Mouse (Mus musculus): ENCODE data around the gene Gm45233.
"Not testable (repeated sequence)": the region's sequence is repeated elsewhere in the genome, so short reads cannot be mapped to it uniquely, and the experiment has no call there.

The Gm45233 gene

DNA sequence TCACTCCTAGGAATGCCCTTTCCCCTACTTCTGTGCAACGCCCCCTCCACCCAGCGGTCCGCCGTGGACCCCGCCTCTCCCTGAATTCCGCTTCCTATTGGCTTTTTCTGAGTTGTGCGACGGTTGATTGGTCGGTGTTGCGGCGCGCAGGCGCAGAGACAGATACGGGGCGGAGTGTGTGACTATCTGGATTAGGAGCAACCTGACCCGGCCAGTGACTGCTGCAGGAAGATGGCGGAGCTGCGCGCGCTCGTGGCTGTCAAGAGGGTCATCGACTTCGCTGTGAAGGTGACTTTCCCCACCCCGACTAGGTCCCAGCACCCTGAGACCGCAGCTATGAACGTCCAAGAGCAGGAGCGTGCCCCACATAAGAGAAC, at the start of gene Gm45233, which contains the start of gene Etfb:
Gm45233 (plus strand) TSS at position 212 of the 377 bp plus-strand sequence.
Etfb (plus strand) TSS at position 167 of the 377 bp plus-strand sequence.
- peak; percentile 93 for DNase-seq

DNA sequence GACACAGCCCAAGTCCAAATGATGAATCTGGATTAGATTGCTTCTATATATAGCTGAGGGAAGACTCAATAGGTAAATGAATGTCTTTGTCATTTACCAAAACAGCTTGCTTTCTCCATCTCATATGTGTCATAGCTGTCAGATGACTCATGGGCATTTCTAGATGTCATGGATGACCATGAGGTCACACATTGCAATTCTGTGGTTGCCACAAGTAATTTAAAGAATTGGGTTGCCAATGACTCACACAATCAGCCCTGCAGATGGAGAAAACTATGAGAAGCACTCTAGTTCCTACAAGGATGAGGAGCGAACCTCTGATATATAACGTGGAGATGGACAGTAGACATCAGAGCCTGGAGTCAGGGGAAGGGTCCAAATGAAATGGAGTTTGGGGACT, 44.4 kb upstream of the Gm45233 start:
- no peak for DNase-seq

DNA sequence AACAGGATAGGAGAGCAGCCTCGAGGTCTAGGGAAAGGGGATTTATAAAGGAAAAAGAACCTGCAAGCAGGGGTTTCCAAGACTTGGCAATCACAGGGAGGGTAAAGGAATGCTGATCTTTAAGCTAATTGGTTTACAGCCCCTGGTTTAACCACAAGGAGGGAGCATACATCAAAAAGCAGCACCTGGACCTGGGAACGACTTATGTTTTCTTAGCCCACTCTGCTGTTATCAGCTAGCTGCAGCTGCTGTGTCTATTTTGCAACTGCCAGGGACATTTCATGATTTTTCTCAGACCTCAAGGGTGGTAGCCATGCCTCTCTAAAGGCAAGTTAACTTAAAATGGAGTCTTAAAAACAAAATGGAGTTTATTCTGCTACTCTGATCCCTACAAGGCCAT, 41.2 kb upstream of the Gm45233 start:
- DNase-seq, result no peak

DNA sequence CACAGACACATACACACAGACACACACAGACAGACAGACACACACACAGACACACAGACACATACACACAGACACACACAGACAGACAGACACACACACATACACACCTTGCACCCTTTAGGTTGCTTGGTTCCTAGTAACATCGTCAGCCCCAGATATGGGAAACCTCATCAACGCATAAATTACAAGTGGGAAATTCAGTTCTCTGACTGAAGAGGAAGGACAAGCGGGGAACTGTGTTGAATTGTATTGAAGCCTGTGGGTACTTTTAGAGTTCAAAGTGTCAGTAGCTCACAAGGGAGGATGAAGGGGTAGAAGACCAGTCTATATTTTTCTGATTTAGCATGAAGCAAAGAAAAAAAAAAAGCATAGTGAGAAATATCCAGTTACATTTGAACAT, 36.4 kb upstream of the Gm45233 start:
- no peak for DNase-seq

DNA sequence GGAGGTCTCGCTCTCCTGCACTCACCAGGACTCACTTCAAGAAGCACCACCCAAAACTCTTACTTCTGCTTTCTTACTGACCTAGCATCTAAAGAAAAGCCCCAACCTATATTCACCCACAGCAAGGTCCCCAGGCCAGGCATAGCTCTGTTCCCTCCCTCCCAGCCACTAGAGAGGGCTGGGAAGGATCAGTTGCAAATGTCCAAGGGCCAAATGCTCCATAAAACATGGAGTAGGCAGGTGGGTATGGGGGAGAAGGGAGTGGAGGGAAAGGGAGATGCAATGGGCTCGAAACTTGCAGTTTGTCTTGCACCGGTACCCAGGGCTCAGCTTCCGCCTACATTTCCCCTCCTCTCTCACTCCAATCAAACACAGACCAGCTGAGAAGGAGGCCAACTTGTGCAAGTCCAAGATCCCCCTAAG, 35.8 kb upstream of the Gm45233 start, which contains the start of gene Siglecg:
Siglecg (plus strand) TSS at position 74 of the 423 bp plus-strand sequence.
- DNase-seq, result no peak

DNA sequence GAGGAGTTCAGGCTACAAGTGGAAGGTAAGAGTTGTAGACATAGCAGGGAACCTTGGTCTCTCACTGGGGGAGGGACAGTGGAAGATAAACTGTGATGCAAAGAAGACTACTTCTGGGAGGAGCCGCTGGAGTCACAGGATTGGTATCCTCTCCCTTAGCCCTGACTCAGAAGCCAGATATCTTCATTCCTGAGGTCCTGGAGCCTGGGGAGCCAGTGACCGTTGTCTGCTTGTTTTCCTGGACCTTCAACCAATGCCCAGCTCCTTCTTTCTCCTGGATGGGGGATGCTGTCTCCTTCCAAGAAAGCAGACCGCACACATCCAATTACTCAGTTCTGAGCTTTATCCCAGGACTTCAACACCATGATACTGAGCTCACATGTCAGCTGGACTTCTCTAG, 34.8 kb upstream of the Gm45233 start:
- DNase-seq, result no peak

DNA sequence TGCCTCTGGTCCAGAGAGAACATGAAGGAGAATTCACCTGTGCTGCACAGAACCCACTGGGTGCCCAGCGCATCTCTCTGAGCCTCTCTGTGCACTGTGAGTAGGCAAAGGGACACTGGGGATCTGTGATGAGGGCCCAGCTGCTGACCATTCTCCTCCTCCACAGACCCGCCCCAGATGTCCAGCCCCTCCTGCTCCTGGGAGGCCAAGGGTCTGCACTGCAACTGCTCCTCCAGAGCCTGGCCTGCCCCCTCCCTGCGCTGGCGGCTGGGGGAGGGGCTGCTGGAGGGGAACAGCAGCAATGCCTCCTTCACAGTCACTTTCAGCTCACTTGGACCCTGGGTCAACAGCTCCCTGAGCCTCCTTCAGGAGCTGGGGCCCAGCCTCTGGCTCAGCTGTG, 32.2 kb upstream of the Gm45233 start:
- not testable (repeated sequence) for DNase-seq

DNA sequence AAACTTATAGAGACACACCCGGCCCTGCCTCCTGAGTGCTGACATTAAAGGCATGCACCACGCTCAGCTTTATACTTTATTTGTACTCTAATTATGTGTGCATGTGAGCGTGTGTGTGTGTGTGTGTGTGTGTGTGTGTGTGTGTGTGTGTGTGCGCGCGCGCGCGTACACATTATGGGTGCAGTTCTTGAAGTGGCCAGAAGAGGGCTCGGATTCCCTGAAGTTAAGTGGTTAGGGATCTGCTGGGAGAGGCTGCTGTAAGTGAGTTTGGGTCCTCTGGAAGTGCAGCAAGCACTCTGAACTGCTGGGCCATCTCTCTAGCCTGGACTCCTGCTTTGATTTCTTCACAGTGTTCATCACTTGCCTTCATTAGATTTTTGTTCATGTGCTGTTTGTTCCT, 26.6 kb upstream of the Gm45233 start:
- no peak for DNase-seq

DNA sequence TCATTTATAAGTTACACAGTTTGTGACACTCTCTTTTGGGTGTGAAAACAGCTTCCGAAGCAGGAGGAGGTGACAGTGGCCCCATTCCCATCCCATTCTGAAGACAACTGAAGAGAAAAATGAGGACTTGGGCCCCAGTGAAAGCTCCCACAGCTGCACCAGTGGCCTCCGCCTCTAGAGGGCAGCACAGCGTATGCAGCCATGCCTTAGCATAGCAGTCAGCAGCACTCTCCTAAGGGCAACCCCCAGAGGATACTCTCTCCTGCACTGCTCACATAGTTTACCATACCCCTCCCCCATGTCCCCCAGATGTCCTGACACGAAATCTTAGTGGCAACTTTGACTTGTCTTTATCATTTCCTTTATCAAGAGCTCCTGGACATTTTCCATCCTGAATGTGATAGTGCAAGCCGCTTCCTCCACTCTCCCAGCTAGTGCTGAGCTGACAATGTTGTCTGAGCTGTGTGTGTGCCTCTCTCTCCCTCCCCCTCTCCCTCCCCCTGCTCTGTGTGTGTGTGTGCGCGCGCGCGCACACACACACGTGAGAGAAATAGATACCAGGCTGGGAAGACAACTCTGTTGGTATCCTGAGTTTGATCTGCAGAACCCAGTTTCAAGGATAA, 20.8 kb upstream of the Gm45233 start:
- DNase-seq, result peak; percentile 92

DNA sequence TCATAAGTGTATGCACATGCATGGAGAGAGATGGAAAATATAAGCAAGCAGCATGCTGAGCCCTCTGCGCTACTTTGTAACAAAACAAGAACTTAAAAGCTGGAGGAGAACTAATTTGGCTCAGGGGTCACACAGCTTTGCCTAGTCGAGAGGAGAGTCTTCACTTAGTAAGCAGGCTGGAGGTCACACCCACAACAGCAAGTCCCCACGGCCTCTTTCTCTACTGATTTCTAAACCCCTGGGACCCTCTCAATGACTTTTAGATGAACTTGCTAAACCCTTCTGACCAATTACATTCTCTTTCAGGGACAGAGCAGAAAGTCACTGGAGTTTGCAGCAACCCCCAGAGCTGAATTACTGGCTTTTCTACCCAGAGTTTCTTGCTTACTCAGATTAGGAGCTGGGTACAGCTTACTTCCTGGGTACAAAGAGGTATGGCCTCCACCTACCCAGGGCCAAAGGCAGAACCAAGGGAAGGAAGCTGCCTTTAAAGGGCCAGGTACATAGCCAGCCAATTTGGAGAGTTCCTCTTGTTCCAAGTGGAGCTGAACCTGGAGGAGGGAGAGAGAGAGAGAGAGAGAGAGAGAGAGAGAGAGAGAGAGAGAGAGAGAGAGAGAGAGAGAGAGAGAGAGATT, 19.8 kb upstream of the Gm45233 start:
- DNase-seq, result no peak

DNA sequence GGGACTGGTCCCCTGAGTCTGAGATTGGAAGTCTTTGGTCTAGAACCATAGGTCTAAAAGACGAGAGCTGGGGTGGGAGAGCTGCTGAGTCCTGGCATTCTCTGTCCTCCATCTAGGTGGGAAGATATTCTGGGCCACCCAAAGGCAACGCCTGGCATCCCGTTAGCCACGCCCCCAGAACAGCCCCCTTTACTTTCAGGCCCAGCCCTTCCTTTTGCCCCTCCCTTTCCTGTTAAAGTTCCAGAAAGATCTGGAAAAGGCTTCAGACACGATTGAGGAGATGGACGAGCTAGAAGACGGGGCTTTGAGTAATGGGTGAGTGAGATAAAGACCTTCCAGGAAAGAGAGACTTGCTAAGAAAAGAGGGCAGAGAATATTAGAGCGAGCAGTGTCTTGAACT, 16.5 kb upstream of the Gm45233 start, which contains the start of gene Lim2:
Lim2 (plus strand) TSS at position 265 of the 400 bp plus-strand sequence.
- no peak for DNase-seq

DNA sequence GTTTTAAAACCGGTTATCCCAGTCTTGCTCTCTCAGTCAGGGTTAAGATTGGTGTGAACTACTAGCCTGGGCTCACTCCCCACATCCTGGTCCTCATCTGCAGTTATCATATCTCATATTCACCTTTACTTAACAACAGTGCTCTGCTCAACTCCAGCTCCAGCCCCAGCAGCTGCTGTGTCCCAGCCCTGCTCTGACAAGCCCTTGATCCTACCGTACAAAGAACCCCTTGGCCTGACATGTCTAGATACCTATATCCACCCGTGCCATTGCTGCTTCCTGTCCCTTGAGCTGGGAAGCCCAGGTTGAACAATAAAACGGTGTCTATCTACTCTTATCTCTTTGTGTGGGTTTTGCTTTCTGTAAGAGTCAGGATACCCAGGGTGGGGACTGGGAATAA, 14.4 kb upstream of the Gm45233 start:
- DNase-seq, result no peak

DNA sequence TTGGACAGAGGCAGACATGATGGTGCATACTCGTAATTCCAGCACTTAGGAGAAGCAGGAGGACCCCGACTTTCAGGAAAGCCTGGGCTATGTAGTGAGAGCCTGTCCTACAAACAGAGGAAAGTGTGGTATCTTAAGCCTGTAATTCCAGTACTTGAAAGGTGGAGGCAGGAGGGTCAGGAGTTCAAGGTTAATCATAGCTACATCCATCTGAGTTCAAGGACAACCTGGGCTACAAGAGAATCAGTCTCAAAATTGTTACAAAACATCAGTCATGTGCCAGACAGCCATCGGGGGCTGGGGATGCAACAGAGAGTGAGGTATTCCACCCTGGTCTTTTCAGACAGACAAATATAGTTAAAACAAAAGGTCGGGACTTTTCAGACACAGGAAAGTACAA, 11.0 kb upstream of the Gm45233 start:
- DNase-seq, result no peak

DNA sequence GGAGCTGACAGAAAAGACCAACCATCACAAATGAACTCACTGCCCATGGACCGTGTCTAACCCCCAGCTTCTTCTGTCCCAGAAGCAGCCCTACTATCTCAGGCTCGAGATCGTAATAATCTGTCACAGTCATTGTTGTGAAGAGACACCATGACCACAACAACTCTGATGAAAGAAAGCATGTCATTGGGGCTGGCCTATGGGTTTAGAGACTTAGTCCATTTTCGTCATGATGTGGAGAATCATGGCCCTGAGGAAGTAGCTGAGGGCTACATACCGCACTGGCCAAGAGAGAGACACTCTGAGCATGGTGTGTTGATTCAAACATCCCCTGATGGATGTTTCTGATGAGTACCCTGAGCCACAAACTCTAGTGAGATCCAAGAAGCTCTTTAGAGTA, 9.3 kb upstream of the Gm45233 start:
- no peak for DNase-seq

DNA sequence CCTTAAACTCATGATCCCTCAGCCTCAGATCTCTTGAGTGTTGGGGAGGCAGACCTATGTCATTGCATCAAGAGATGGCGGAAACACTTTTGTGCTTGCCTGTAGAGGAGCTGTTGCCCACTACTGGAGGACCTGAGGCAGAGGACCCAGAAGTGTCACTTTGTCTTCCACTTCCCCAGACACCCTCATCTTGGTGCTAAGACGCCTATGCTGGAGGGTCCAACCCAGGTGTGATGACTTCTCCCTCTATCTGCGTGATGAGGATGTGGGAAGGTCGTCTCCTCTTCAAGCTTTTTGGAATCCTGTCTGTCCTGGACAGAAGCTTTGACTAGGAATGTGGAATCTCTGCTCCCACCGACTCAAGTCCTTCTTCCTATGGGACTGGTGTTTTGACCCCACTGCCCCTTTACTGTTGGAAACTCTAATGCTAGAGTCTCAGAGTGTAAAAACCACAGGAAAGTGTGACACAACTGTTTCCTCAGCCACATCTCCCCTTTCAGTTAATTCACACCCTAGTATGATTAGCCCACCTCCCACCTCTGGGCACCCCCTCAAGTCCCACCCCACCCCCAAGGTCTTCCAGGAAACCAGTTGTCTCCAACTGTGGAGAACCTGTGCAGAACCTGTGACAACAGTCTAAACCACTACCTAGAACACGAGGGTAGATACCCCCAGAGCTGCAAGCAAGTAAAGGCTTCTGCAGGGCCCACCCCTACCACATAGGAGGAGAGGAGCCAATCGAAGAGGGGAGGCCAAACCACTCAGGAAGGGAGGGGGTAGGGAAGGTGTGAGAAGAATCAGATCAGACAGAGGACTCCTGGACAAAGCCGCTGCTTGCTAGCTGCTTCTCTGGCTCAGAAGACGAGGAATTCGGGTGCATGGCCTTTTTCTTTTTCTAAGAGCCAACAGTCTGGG, 7.3 kb upstream of the Gm45233 start, which contains the start of gene Nkg7:
Nkg7 (plus strand) TSS at position 733 of the 915 bp plus-strand sequence.
- DNase-seq, result no peak

DNA sequence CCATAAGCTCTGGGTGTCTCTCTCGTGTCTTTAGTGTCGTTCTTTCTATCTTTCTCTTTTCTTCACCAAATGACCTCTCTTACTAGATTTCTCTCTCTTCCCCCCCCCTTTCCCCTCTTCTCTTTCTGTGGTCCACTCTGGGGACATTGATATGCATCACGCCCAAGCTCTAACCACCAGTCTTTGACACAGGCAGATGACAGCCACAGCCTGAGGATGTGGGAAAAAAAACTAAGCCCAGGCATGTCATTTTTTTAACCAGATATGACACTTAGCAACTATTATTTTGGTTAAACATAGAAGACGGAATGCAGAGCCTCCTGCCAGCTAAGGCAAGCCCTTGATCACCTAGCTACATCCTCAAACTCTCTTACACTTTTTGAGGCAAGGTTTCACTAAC, 5.3 kb upstream of the Gm45233 start:
- no peak for DNase-seq

DNA sequence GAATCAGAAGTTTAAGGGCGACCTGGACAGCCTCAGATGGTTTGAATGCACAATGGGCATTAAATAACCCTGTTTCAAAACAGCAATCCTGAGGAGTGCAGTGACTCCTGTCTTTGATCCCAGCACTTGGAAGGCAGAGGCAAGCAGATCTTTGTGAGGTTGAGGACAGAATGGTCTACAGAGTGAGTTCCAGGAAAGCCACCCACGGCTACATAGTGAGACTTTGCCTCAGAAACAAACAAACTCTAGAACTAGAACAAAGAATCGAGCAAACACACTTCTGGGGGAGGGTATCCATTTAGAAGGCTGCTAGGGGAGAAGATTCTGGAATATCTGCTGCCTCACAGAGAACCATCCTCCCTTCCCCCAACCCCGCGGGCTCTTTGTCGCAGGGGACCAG, 3.4 kb upstream of the Gm45233 start, which contains the start of gene Cldnd2:
Cldnd2 (plus strand) TSS at position 301 of the 400 bp plus-strand sequence.
- DNase-seq, result no peak

DNA sequence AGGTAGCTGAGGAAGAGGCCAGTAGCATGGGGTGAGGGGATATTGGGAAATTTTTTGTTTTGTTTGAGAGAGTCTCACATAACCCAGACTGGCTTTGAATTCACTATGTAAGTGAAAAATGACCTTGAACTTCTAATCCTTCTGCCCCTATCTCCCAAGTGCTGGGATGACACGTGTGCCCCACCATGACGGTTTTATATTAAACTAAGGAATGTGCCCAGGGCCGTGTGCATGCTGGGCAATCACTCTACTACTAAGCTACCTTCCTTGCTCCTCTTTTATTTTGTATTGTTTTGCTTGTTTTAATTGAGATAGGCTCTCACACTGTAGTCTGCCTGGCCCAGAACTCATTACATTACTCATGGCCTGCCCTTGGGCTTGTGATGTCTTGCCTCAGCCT, 2.9 kb upstream of the Gm45233 start:
- DNase-seq, result no peak

DNA sequence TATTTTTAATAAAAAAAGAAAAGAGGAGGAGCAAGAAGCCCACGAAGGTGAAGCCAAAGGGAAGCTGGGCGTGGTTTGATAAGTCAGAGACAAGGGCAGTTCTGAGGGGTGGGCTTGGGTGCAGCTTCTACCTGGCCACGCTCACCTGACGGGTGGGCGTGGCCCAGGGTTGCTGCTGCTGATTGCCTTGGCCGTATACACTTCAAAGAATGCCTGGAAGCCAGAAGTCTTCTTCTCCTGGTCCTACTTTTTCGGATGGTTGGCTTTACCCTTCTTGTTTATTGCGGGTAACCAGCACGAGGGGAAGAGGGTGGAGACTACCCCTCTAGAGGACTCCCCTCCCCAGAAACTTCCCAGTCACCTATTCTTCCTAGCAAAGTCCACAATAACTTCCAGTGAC, 1.2 kb upstream of the Gm45233 start:
- DNase-seq, result peak; percentile 7

DNA sequence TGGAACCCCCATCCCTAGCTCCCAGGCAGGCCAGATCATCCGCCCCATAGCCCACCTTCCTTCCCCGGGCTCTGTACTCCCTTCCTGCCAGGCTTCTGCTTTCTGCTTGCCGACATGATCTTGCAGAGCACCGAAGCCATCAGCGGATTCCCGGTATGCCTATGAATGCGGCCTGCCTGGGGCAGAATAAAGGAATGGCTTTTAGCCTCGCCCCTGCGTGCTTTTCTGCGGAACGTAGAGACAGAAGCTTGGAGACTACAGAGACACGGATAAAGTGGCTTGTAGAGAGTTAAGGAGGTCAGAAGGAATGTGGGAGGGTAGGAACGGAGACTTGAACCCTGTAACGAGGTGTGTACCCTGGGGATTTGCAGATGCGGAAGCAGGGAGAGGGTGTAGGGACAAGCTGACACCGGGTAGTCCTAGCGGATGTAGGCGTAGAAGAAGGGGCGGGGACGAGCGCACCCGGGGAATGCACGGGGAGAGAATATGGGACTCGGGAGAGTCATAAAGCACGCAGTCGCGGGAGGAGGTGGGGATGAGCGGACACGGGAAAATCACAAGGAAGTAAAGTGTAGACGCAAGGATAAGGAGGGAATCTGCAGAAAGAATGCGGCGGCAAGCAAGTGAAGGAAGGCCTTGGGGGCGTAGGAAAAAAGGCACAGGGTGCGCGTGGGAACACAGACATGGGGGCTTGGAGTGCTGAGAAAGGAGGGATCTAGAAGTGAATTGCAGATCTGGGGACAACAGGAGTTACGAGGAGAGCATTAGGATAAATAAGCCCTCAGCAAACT, 607 bp upstream of the Gm45233 start:
- DNase-seq, result peak; percentile 86

DNA sequence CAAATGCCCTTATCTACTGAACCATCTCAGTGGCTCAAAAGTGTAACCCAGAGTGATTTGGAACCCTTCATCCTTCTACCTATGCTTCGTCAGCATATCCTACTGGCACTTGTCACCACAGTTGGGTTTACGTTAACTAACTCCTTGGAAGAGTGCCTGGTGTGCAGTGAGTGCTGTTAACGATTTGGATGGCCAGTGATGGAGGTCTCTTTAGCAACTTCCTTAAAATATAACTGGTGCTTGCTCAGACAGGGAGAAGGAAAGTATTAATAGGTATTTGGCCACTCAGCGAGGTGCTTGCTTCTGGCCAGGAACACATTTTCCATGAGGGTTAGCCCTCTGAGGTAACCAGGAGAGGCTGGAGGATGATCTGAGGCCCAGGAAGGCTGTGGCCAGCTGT, 3.9 kb downstream of the Gm45233 start:
- DNase-seq, result no peak

DNA sequence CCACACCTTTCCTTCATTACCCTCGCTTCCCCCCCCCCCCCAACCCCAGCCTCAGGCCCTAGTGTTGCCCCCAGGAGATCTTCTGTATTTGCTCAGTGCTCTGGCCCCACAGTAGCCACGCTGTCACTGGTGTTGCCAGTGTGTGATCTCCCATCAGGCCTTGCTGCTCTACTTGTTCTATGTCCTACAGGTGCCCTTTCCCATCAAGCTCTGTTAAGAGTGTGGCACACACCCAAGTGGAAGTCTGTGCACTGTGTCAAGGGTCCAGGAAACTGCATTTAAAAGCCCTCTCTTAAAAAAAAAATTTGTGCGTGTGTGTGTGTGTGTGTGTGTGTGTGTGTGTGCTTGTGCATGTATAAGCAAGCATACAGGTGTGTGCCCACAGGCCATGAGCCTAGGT, 4.3 kb downstream of the Gm45233 start:
- peak; percentile 19 for DNase-seq

DNA sequence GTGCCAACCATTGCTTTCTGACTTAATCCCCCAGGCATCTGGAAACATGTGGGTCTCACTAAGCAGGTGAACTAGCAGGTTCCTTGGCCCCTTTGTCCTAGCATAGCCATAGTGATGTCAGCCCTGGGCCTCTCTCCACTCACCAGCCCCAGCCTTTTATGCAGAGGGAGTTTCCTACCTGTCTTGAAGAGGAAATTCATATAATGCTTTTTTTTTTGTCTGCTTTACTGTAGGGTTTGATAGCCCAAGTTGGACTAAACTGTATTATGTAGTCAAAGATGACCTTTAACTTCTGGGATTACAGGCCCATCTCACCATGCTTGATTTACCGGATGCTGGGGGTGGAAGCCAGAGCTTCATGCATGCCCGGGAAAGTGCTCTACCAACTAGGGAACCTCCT, 5.9 kb downstream of the Gm45233 start:
- DNase-seq, result no peak
